Mouse (Mus musculus): ENCODE data around the gene Ptpro. TPM values are rescaled to one million over a fixed set of nuclear protein-coding genes. Genes with fewer than 3 reads are reported as not detected.
A peak's percentile ranks its signal among the peaks of the same experiment; 100 is the strongest.

Gene Ptpro
- polyA plus RNA-seq, 1 experiment from 2014 or later: 1.1 TPM

GRCm38 (mm10) chr6:137386344-137386743 lies 134.2 kb downstream of the Ptpro start:
- DNase-seq (ENCODE audit: low spot score): no peak

GRCm38 (mm10) chr6:137386935-137387334 lies 134.8 kb downstream of the Ptpro start:
- no peak for DNase-seq (ENCODE audit: low spot score)

GRCm38 (mm10) chr6:137395075-137395474 lies 143.0 kb downstream of the Ptpro start:
- DNase-seq (ENCODE audit: low spot score): no peak

- DNase-seq (ENCODE audit: low spot score): no peak
Measured at GRCm38 (mm10) chr6:137396106-137396793, 144.1 kb downstream of the Ptpro start.

GRCm38 (mm10) chr6:137397358-137397757 lies 145.2 kb downstream of the Ptpro start:
- no peak for DNase-seq (ENCODE audit: low spot score)

- no peak for DNase-seq (ENCODE audit: low spot score)
Measured at GRCm38 (mm10) chr6:137404196-137404595, 152.1 kb downstream of the Ptpro start.

GRCm38 (mm10) chr6:137405690-137406089 lies 153.6 kb downstream of the Ptpro start:
- DNase-seq (ENCODE audit: low spot score): no peak

- no peak for DNase-seq (ENCODE audit: low spot score)
Measured at GRCm38 (mm10) chr6:137410510-137410909, 158.4 kb downstream of the Ptpro start.

GRCm38 (mm10) chr6:137411901-137412378 lies 159.8 kb downstream of the Ptpro start:
- no peak for DNase-seq (ENCODE audit: low spot score)

GRCm38 (mm10) chr6:137413045-137413444 lies 160.9 kb downstream of the Ptpro start:
- no peak for DNase-seq (ENCODE audit: low spot score)

- DNase-seq (ENCODE audit: low spot score): peak; percentile 70
Measured at GRCm38 (mm10) chr6:137414531-137415405, 162.6 kb downstream of the Ptpro start.

- DNase-seq (ENCODE audit: low spot score): no peak
Measured at GRCm38 (mm10) chr6:137422777-137423176, 170.7 kb downstream of the Ptpro start.

- no peak for DNase-seq (ENCODE audit: low spot score)
Measured at GRCm38 (mm10) chr6:137423830-137424229, 171.7 kb downstream of the Ptpro start.

- no peak for DNase-seq (ENCODE audit: low spot score)
Measured at GRCm38 (mm10) chr6:137425500-137426432, 173.6 kb downstream of the Ptpro start.

GRCm38 (mm10) chr6:137433521-137434137 lies 181.5 kb downstream of the Ptpro start:
- DNase-seq (ENCODE audit: low spot score): no peak

- DNase-seq (ENCODE audit: low spot score): no peak
Measured at GRCm38 (mm10) chr6:137437486-137437885, 185.4 kb downstream of the Ptpro start.

GRCm38 (mm10) chr6:137437902-137438580 lies 185.9 kb downstream of the Ptpro start:
- DNase-seq (ENCODE audit: low spot score): no peak

- no peak for DNase-seq (ENCODE audit: low spot score)
Measured at GRCm38 (mm10) chr6:137440559-137441486, 188.7 kb downstream of the Ptpro start.

GRCm38 (mm10) chr6:137443089-137443488 lies 191.0 kb downstream of the Ptpro start:
- no peak for DNase-seq (ENCODE audit: low spot score)
